Mouse (Mus musculus) CH12.LX (cell line): ENCODE data around the gene Dab2. TPM values are rescaled to one million over a fixed set of nuclear protein-coding genes. Genes with fewer than 3 reads are reported as not detected.

ENCODE experiments used
- DNase-seq: peaks from one replicate; pipeline ENCODE4 v3.0.0-alpha.2; 2013; ENCODE audit errors: extremely low read depth
- H3K27ac ChIP-seq: 2 replicates; pipeline ENCODE4 v1.5.1; 2012; ENCODE audit warnings: low read depth, mild to moderate bottlenecking, control low read depth, moderate library complexity; ENCODE audit not compliant: insufficient read depth
- H3K27me3 ChIP-seq: replicated peaks from 2 replicates; pipeline ENCODE3; 2012; ENCODE audit warnings: inconsistent platforms
- H3K36me3 ChIP-seq, 2 experiments: replicated peaks in 1 of 2; 2 replicates each; pipeline versions ENCODE3 to v1.6.1; 2012; ENCODE audit warnings: inconsistent platforms in 1 of 2, low read length in 1 of 2, mild to moderate bottlenecking in 1 of 2, mixed read lengths in 1 of 2, moderate library complexity in 1 of 2; ENCODE audit not compliant: control insufficient read depth in 1 of 2, insufficient read depth in 1 of 2
- H3K4me1 ChIP-seq, 2 experiments: 2 replicates each; pipeline ENCODE4 v1.6.1; 2012; ENCODE audit warnings: inconsistent platforms in 1 of 2, moderate library complexity in 1 of 2; ENCODE audit not compliant: insufficient read depth in 2 of 2, control insufficient read depth in 1 of 2
- H3K4me2 ChIP-seq: 2 replicates; pipeline ENCODE4 v1.6.1; 2012; ENCODE audit warnings: low read depth, mild to moderate bottlenecking, control low read depth; ENCODE audit not compliant: poor library complexity, insufficient read depth, severe bottlenecking
- H3K4me3 ChIP-seq, 3 experiments: fragments of 150-350 bp in 1 of 3; sonication (generic) in 1 of 3; replicated peaks in 1 of 3; 2 replicates each; pipeline versions ENCODE3 to v1.5.1; 2011 to 2012; ENCODE audit warnings: low read depth in 2 of 3, low read length in 2 of 3, mild to moderate bottlenecking in 2 of 3, moderate library complexity in 2 of 3, control low read depth in 1 of 3, improper control_type of control experiment in 1 of 3, inconsistent platforms in 1 of 3, mixed read lengths in 1 of 3; ENCODE audit not compliant: poor library complexity in 1 of 3
- H3K79me2 ChIP-seq: replicated peaks from 2 replicates; pipeline ENCODE4 v1.6.1; 2012; ENCODE audit warnings: mild to moderate bottlenecking, moderate library complexity; ENCODE audit not compliant: control insufficient read depth, poor library complexity, insufficient read depth, severe bottlenecking; ENCODE audit errors: extremely low read depth
- H3K9ac ChIP-seq: 2 replicates; pipeline ENCODE4 v1.6.1; 2012; ENCODE audit warnings: low read depth, mild to moderate bottlenecking, control low read depth, moderate library complexity; ENCODE audit not compliant: insufficient read depth
- H3K9me3 ChIP-seq: replicated peaks from 2 replicates; pipeline ENCODE3; 2012; ENCODE audit warnings: low read length, inconsistent platforms, mixed read lengths
- CHD1 ChIP-seq: IDR thresholded peaks from 2 replicates; pipeline ENCODE4 v1.6.1; 2012; ENCODE audit warnings: low read depth, low read length, improper control_type of control experiment, inconsistent platforms
- ELF1 ChIP-seq: IDR thresholded peaks from 2 replicates; pipeline ENCODE4 v1.6.1; 2014; ENCODE audit warnings: low read depth, mild to moderate bottlenecking, inconsistent platforms, low read length, improper control_type of control experiment
- EP300 ChIP-seq: IDR thresholded peaks from 2 replicates; pipeline ENCODE4 v1.6.1; 2011; ENCODE audit warnings: low read length, improper control_type of control experiment
- GABPA ChIP-seq: IDR thresholded peaks from 2 replicates; pipeline ENCODE4 v1.6.1; 2012; ENCODE audit warnings: low read depth, low read length, improper control_type of control experiment, inconsistent platforms; ENCODE audit not compliant: insufficient replicate concordance
- IRF4 ChIP-seq: IDR thresholded peaks from 2 replicates; pipeline ENCODE4 v1.6.1; 2014; ENCODE audit warnings: low read depth, mild to moderate bottlenecking, inconsistent platforms, low read length, improper control_type of control experiment
- JUN ChIP-seq: IDR thresholded peaks from 2 replicates; pipeline ENCODE4 v1.6.1; 2011; ENCODE audit warnings: low read depth, mild to moderate bottlenecking, low read length, improper control_type of control experiment, moderate library complexity; ENCODE audit not compliant: insufficient read depth
- KAT2A ChIP-seq: IDR thresholded peaks from 2 replicates; pipeline ENCODE4 v1.6.1; 2012; ENCODE audit warnings: low read length, improper control_type of control experiment, inconsistent platforms; ENCODE audit not compliant: insufficient replicate concordance
- MAZ ChIP-seq: IDR thresholded peaks from 2 replicates; pipeline ENCODE4 v1.6.1; 2012; ENCODE audit warnings: low read depth, mild to moderate bottlenecking, inconsistent platforms, low read length, improper control_type of control experiment, moderate library complexity
- MEF2A ChIP-seq: IDR thresholded peaks from 2 replicates; pipeline ENCODE4 v1.6.1; 2014; ENCODE audit warnings: low read depth, mild to moderate bottlenecking, inconsistent platforms, low read length, improper control_type of control experiment, borderline replicate concordance
- MXI1 ChIP-seq: IDR thresholded peaks from 2 replicates; pipeline ENCODE4 v1.6.1; 2011; ENCODE audit warnings: mild to moderate bottlenecking, low read depth, low read length, improper control_type of control experiment
- NELFE ChIP-seq: IDR thresholded peaks from 2 replicates; pipeline ENCODE4 v1.6.1; 2011; ENCODE audit warnings: low read depth, low read length, improper control_type of control experiment
- NRF1 ChIP-seq: IDR thresholded peaks from 2 replicates; pipeline ENCODE4 v1.6.1; 2014; ENCODE audit warnings: low read depth, mild to moderate bottlenecking, inconsistent platforms, low read length, improper control_type of control experiment, moderate library complexity
- POLR2AphosphoS2 ChIP-seq: IDR thresholded peaks from 2 replicates; pipeline ENCODE4 v1.6.1; 2011; ENCODE audit warnings: low read depth, low read length, improper control_type of control experiment
- RCOR1 ChIP-seq: conservative IDR thresholded peaks from 2 replicates; pipeline ENCODE4 v1.6.1; 2012; ENCODE audit warnings: low read depth, mild to moderate bottlenecking, inconsistent platforms, low read length, improper control_type of control experiment
- SMC3 ChIP-seq: IDR thresholded peaks from 2 replicates; pipeline ENCODE4 v1.6.1; 2011; ENCODE audit warnings: low read depth, low read length, improper control_type of control experiment
- TBP ChIP-seq: conservative IDR thresholded peaks from 2 replicates; pipeline ENCODE4 v1.6.1; 2011; ENCODE audit warnings: low read depth, low read length, improper control_type of control experiment
- UBTF ChIP-seq: IDR thresholded peaks from 2 replicates; pipeline ENCODE4 v1.6.1; 2012; ENCODE audit warnings: low read depth, mild to moderate bottlenecking, inconsistent platforms, low read length, improper control_type of control experiment, moderate library complexity
- USF1 ChIP-seq: IDR thresholded peaks from 2 replicates; pipeline ENCODE4 v1.6.1; 2014; ENCODE audit warnings: low read depth, mild to moderate bottlenecking, inconsistent platforms, low read length, improper control_type of control experiment
- ZKSCAN1 ChIP-seq: IDR thresholded peaks from 2 replicates; pipeline ENCODE4 v1.6.1; 2012; ENCODE audit warnings: low read depth, inconsistent platforms, low read length, improper control_type of control experiment, borderline replicate concordance
- ZMIZ1 ChIP-seq: IDR thresholded peaks from 2 replicates; pipeline ENCODE4 v1.6.1; 2012; ENCODE audit warnings: low read depth, mild to moderate bottlenecking, inconsistent platforms, low read length, improper control_type of control experiment
- ZNF384 ChIP-seq: IDR thresholded peaks from 2 replicates; pipeline ENCODE4 v1.6.1; 2012; ENCODE audit warnings: low read depth, low read length, improper control_type of control experiment, inconsistent platforms
- dilution Hi-C: fragments of 300-500 bp; cut with MboI; formaldehyde crosslinking; loops from 2 replicates; pipeline ENCODE4 v1.14.3; 2020; ENCODE audit warnings: low sequenced_read_pairs; ENCODE audit not compliant: extremely low pct_unique_long_range_greater_than_20kb, extremely low pct_ligation_motif_present
- in situ Hi-C: fragments of 300-500 bp; cut with MboI; formaldehyde crosslinking; loops from 3 replicates; pipeline ENCODE4 v1.14.3; 2019; ENCODE audit warnings: low sequenced_read_pairs, low pct_ligation_motif_present, low pct_unique_long_range_greater_than_20kb, mixed read lengths
- polyA plus RNA-seq: library from polyadenylated mRNA; unstranded; fragments of >175 nt; gene quantifications from 2 replicates; pipeline ENCODE4 v1.2.1, GENCODE M21; 2012; ENCODE audit warnings: low read depth; ENCODE audit not compliant: insufficient read length
- total RNA-seq, 2 experiments: library from RNA; depleted of rRNA; stranded (reverse); fragments of 300-350 nt in 1 of 2; fragments of >200 nt in 1 of 2; gene quantifications; 2 replicates each; pipeline ENCODE4 v1.2.3; 2012 to 2014

Dab2 gene
- total and polyA plus RNA-seq, 3 experiments: 0.17 TPM; not detected in 1

DNA sequence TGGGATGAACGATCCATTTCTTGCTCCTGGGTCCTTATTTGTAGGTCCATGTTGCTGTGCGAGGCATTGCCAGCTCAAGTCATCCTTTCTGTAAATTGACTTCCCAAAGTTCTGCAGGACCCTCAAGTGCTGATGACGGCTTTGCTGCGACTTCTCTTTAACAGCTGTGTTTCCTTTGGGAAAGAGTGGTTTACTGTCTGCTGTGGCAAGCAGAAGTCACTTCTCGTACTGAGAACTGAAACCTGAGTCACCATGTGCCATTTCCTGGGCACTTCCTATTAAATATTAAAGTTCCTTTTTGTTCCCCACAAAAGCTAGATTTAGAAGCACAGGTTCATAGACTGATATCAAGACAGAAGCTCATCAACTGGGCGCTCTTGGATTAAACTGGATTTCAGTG, 41.8 kb downstream of the Dab2 start:
- no peak for TF ChIP-seq IRF4
- no peak for TF ChIP-seq RCOR1
- no peak for TF ChIP-seq CHD1
- no peak for TF ChIP-seq MEF2A
- TF ChIP-seq GABPA: no peak
- TF ChIP-seq KAT2A: no peak
- no peak for TF ChIP-seq ZNF384
- TF ChIP-seq SMC3: no peak
- TF ChIP-seq MXI1: no peak
- no peak for TF ChIP-seq UBTF
- TF ChIP-seq MAZ: no peak
- TF ChIP-seq NRF1: no peak
- TF ChIP-seq USF1: no peak
- TF ChIP-seq ZMIZ1: no peak
- no peak for TF ChIP-seq ZKSCAN1
- TF ChIP-seq JUN: no peak
- TF ChIP-seq POLR2AphosphoS2: no peak
- TF ChIP-seq EP300: no peak
- no peak for TF ChIP-seq ELF1
- TF ChIP-seq TBP: no peak
- H3K4me2 ChIP-seq: no peak overlapping the region
- dilution Hi-C loops (no loop called here), in situ Hi-C loops (no loop called here)
- H3K4me1 ChIP-seq: peaks cover 2 to 7% of the 10 kb centered on the region in 2 experiments; a peak in 2 of 4 replicates
- H3K36me3 ChIP-seq: no peaks in the 10 kb centered on the region
- no peak overlapping the region for H3K9ac ChIP-seq
- no peak overlapping the region for H3K4me3 ChIP-seq
- no peak overlapping the region for H3K27ac ChIP-seq
- H3K79me2 ChIP-seq: no peaks in the 10 kb centered on the region
- H3K27me3 ChIP-seq: no peaks in the 10 kb centered on the region
- no peaks in the 10 kb centered on the region for H3K9me3 ChIP-seq
- no peak for DNase-seq

DNA sequence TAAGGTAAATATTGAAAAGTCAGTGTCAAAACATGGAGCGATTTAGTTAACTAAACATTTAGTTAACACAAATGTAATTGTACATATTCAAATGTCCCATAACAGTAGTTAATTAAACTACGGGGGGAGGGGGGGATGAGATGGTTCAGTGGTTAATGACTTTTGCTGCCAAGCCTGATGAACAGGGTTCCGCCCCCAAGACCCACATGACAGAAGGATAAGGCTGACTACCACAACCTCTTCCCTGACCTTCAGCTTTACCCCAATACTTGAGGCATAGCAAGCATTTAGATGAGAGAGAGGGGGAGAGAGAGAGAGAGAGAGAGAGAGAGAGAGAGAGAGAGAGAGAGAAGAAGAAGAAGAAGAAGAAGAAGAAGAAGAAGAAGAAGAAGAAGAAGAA, 54.3 kb downstream of the Dab2 start:
- in situ Hi-C loops: no loop called here
- Histone ChIP-seq H3K36me3 (no peaks in the 10 kb centered on the region), H3K79me2 (no peaks in the 10 kb centered on the region)
- TF ChIP-seq TBP (no peak), MAZ (no peak), NRF1 (no peak), RCOR1 (no peak), NELFE (no peak)
- TF ChIP-seq, all 38 proteins: peak for 0
- DNase-seq: no peak
- dilution Hi-C loops: no loop called here
- H3K4me2 ChIP-seq: no peak overlapping the region
- H3K27ac ChIP-seq: no peak overlapping the region
- H3K4me3 ChIP-seq: no peak overlapping the region
- H3K9ac ChIP-seq: no peak overlapping the region
- H3K4me1 ChIP-seq: no peaks in the 10 kb centered on the region
- no peaks in the 10 kb centered on the region for H3K9me3 ChIP-seq
- H3K27me3 ChIP-seq: no peaks in the 10 kb centered on the region
